Mouse (Mus musculus): ENCODE measurements at regions not wholly inside any gene's neighbourhood (a gene's known extent, or its start where the extent isn't known, plus 50 kb on each side); places are given as distances from the start of the nearest gene placed in this dataset.
A peak's percentile ranks its signal among the peaks of the same experiment; 100 is the strongest.

GRCm38 (mm10) chr1:104333577-104333976, 434.8 kb upstream of the Cdh20 start:
- H3K36me3 ChIP-seq (ENCODE audit: control insufficient read depth, insufficient read depth, low read length): no peaks in the 10 kb centered on the region
- no peak overlapping the region for H3K9ac ChIP-seq (ENCODE audit: low read depth, low read length)
- WGBS (ENCODE audit: insufficient replicate concordance): 56% methylated on average over 2 of the region's 2 CpGs
- H3K27ac ChIP-seq (ENCODE audit: low read depth, low read length): 0 out of 2 replicates have a peak overlapping the region, but pooled peaks have one; percentile 41
- H3K4me1 ChIP-seq (ENCODE audit: control insufficient read depth, insufficient read depth, low read length): no peaks in the 10 kb centered on the region
- H3K27me3 ChIP-seq (ENCODE audit: control insufficient read depth, insufficient read depth, low read length): no peaks in the 10 kb centered on the region
- H3K4me3 ChIP-seq (ENCODE audit: low read depth, low read length): no peak overlapping the region
- ATAC-seq (replicated peaks; ENCODE audit: insufficient number of reproducible peaks, low FRiP score, low TSS enrichment): no peak
- no peak overlapping the region for H3K4me2 ChIP-seq
- no peaks in the 10 kb centered on the region for H3K9me3 ChIP-seq (replicated peaks; ENCODE audit: control insufficient read depth, low read length)

All from heart, embryonic 11.5 days (tissue).